Mouse (Mus musculus) kidney, adult 2 months (tissue): ENCODE measurements at regions not wholly inside any gene's neighbourhood (a gene's known extent, or its start where the extent isn't known, plus 50 kb on each side); places are given as distances from the start of the nearest gene placed in this dataset.
"Not testable (repeated sequence)": the region's sequence is repeated elsewhere in the genome, so short reads cannot be mapped to it uniquely, and the experiment has no call there.

Experiments
- DNase-seq: peaks from one replicate; pipeline ENCODE4 v3.0.0; 2021
- H3K27ac ChIP-seq: fragments of 200-500 bp; 2 replicates; pipeline ENCODE4 v1.5.1; 2012; ENCODE audit warnings: low read depth, low read length, control low read depth, inconsistent platforms; ENCODE audit not compliant: insufficient read depth
- H3K27me3 ChIP-seq: fragments of 200-500 bp; replicated peaks from 2 replicates; pipeline ENCODE4 v1.6.1; 2012; ENCODE audit warnings: mild to moderate bottlenecking, moderate library complexity, low read length, inconsistent platforms; ENCODE audit not compliant: control insufficient read depth, insufficient read depth
- H3K36me3 ChIP-seq: fragments of 200-500 bp; 2 replicates; pipeline ENCODE4 v1.6.1; 2012; ENCODE audit warnings: mild to moderate bottlenecking, moderate library complexity, low read length, inconsistent platforms; ENCODE audit not compliant: control insufficient read depth, insufficient read depth
- H3K4me1 ChIP-seq: fragments of 200-500 bp; 2 replicates; pipeline ENCODE4 v1.6.1; 2011; ENCODE audit warnings: low read length; ENCODE audit not compliant: control insufficient read depth, insufficient read depth
- H3K4me3 ChIP-seq: fragments of 200-500 bp; 2 replicates; pipeline ENCODE4 v1.5.1; 2011; ENCODE audit warnings: mild to moderate bottlenecking, low read depth, low read length, control low read depth; ENCODE audit not compliant: insufficient read depth
- CTCF ChIP-seq: fragments of 200-500 bp; conservative IDR thresholded peaks from 2 replicates; pipeline ENCODE4 v1.5.1; 2011; ENCODE audit warnings: low read depth, mild to moderate bottlenecking, control low read depth, low read length, moderate library complexity, mixed read lengths; ENCODE audit not compliant: insufficient read depth, insufficient read length
- POLR2A ChIP-seq: fragments of 200-500 bp; IDR thresholded peaks from one replicate; pipeline ENCODE4 v1.6.1; 2011; ENCODE audit warnings: low read depth, low read length, control low read depth
- WGBS: fragments of 180-500 bp; shearing (Covaris S2); methylation state at CpG from one replicate; pipeline ENCODE4 v1.1.7; 2018; 5-methylcytosine and 5-hydroxymethylcytosine counted together

DNA sequence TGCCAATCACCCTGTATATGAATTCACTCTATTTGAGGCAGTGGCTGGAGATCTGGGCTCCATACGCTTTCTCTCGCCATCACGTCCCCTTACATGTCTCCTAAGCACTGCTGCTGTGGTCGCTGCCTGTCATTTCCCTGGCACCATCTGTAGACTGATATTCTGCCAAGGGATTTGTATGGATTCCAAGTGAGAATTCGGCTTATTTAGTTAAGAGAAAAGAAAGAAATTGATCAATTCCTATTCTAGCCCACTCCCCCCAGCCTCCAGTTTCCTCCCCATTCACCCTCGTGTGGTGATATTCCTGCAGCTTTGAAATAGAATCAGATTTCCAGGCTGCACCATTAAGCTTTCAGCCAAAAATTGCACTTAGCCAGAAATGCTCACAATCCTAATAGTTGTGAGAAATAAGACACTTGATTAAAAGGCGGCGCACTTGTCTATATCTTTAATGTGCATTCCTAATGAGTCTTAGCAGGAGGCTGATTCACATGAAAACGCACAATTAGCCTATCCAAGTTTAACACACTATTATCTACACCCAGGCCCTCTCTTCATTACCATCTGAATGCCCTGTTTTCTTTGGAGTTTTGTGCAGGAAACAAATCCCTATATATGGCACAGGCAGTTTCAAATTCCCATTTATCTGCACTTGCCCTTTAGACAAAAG lies 253.8 kb upstream of the Gm6793 start:
- WGBS: 63% methylated on average over 9 of the region's 9 CpGs
- Histone ChIP-seq H3K27ac (no peak overlapping the region), H3K27me3 (no peaks in the 10 kb centered on the region), H3K4me1 (no peaks in the 10 kb centered on the region), H3K36me3 (no peaks in the 10 kb centered on the region), H3K4me3 (no peak overlapping the region)
- DNase-seq: no peak
- TF ChIP-seq CTCF (no peak), POLR2A (no peak)

DNA sequence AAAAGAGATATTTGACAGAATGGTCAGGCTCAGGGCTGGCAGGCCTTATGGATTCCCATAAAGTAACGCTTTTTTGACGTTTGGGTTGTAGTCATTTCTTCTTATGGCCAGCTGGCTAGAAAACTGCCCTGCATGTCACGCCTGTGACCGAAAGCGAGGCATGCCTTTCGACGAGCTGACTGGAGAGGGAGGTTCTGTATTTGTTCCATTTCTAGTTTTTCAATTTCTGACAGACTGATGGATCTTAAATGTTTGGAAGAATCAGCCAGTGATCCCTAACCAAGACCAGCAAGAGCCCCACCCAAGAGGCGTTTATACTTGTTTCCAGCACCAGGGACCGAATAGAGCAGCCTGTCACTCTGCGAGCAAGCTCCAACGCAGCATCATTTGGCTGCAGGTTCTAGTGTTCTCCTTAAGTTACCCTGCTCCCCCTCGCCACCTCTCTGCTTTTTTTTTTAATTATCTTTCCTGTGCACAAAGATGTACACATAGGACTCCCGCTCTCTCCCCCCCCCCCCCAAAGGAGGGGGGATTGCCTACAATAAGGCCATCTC lies 243.2 kb upstream of the Gm6793 start:
- Histone ChIP-seq H3K27me3 (no peaks in the 10 kb centered on the region), H3K4me1 (no peaks in the 10 kb centered on the region), H3K36me3 (no peaks in the 10 kb centered on the region), H3K4me3 (no peak overlapping the region), H3K27ac (no peak overlapping the region)
- TF ChIP-seq CTCF: no peak
- TF ChIP-seq POLR2A: no peak
- 46% methylated on average over 13 of the region's 13 CpGs for WGBS
- DNase-seq: no peak

DNA sequence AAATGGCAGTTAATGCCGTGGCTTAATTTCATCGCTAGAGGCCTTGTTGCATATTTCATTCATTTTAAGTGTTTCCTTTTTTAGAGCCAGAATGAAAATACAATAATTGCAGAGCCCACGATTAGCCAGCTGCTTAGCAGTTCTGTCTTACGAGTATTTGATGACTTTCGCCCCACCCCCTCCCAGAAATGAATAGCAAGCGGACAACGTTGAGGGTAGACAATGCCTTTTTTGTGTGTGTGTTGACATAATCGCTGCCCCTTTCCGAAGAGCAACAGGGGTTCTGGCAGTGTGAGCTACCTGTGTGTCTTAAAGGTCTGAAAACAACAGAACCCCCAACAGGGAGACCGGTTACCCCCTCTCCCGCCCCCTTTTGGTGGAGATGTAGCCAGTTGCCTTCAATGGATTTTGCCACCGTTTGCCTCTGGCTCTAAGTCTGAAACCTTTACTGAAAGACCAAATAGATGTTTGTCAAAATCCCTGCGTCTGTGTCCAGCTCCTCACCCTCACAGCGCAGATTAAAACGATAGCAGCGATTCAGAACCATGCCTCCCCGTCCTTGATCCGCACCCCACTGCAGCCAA lies 242.6 kb upstream of the Gm6793 start:
- 27% methylated on average over 18 of the region's 18 CpGs for WGBS
- Histone ChIP-seq H3K36me3 (no peaks in the 10 kb centered on the region), H3K4me1 (no peaks in the 10 kb centered on the region)

DNA sequence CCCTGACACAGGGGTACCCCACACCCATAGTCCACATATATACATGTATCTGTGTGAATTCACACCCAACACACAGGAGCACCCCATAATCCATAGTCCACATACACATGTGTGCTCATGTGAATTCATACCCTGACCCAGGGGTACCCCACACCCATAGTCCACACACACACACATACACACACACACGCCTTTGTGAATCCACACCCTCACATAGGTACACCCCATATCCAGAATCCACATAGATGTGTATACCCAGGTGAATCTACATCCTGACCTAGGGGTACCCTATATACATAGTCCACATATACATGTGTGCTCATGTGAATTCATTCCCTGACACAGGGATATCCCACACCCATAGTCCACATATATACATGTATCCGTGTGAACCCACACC lies 231.8 kb upstream of the Gm6793 start:
- not testable (repeated sequence) for H3K27me3 ChIP-seq, H3K4me1 ChIP-seq, H3K4me3 ChIP-seq, H3K36me3 ChIP-seq, H3K27ac ChIP-seq, DNase-seq
- WGBS: 82% methylated on average over 2 of the region's 2 CpGs

More for the DNA sequence above, 242.6 kb upstream of the Gm6793 start:
- no peaks in the 10 kb centered on the region for H3K27me3 ChIP-seq
- H3K4me3 ChIP-seq: no peak overlapping the region
- TF ChIP-seq POLR2A (no peak), CTCF (no peak)
- no peak for DNase-seq
- no peak overlapping the region for H3K27ac ChIP-seq

DNA sequence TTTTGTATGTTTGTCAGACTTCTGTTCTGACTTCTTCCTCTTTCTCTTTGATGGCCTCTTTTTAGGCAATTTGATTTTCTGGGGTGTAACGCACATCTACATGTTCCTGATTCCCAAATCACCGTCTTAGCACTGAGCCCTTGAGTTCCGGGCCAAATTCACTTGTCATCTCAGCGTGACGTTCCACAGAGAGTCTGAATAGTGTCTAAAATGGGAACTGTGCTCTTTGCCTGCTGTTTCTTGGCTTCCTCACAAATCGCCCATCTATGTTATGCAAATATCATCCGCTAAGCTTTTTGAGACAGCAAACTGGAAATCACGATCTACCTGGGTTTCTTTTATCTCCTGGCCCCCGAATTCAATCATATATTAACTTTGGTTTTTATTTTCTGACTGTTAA lies 223.8 kb upstream of the Gm6793 start:
- 73% methylated on average over 9 of the region's 9 CpGs for WGBS
- TF ChIP-seq CTCF: no peak
- no peak for TF ChIP-seq POLR2A
- no peaks in the 10 kb centered on the region for H3K4me1 ChIP-seq
- no peak for DNase-seq
- no peak overlapping the region for H3K4me3 ChIP-seq
- H3K36me3 ChIP-seq: no peaks in the 10 kb centered on the region
- no peaks in the 10 kb centered on the region for H3K27me3 ChIP-seq
- no peak overlapping the region for H3K27ac ChIP-seq

DNA sequence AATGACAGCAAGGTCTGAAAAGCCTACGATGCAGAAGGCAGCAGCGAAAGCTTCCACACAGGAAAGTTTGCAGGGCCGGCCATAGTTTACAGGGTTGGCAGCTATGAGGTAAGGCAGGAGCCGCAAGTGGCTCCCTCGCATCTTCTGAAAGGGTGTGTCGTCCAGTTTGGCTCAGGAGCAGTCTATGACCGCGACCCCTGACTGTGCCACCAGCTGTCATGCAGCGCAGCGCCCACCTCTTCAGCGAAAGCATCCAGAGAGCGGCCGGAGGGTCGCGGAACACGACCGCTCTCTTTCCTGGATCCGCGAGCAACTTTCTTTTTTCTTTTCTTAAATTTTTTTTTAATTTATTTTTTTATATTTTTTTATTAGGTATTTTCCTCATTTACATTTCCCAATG lies 221.9 kb upstream of the Gm6793 start:
- not testable (repeated sequence) for H3K4me3 ChIP-seq, DNase-seq, H3K4me1 ChIP-seq, H3K27me3 ChIP-seq, H3K36me3 ChIP-seq, H3K27ac ChIP-seq
- 94% methylated on average over 19 of the region's 19 CpGs for WGBS

DNA sequence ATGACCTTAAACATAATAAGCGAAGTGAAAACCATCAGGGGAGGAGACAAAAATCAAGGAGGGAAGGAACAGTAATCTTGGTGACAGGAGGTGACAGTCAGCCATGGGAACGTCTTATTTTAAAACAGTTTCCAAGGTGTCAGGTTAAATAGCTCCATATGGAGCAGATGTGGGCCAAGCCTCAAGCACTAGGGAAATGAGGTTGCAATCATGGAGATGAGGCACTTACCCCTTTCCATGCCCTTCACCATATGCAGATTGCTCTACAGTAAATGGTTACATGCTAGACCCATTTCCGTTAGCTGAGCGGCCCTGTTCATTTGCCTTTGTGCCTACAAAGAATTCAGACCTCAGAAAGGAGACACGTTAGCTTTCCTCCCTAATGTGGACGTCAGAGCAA lies 204.8 kb upstream of the Gm6793 start:
- no peak for TF ChIP-seq CTCF
- no peak for TF ChIP-seq POLR2A
- Histone ChIP-seq H3K4me3 (no peak overlapping the region), H3K27ac (no peak overlapping the region), H3K27me3 (no peaks in the 10 kb centered on the region), H3K4me1 (no peaks in the 10 kb centered on the region), H3K36me3 (no peaks in the 10 kb centered on the region)
- WGBS: 67% methylated on average over 6 of the region's 6 CpGs
- DNase-seq: no peak
